Mouse (Mus musculus): ENCODE measurements around the gene Mrpl9. TPM values are rescaled to one million over a fixed set of nuclear protein-coding genes. Genes with fewer than 3 reads are reported as not detected.

Mrpl9 gene
- polyA plus RNA-seq (2017; shearing (Covaris generic)) = 10 to 100 TPM; 52.3 to 63.6 TPM

DNA sequence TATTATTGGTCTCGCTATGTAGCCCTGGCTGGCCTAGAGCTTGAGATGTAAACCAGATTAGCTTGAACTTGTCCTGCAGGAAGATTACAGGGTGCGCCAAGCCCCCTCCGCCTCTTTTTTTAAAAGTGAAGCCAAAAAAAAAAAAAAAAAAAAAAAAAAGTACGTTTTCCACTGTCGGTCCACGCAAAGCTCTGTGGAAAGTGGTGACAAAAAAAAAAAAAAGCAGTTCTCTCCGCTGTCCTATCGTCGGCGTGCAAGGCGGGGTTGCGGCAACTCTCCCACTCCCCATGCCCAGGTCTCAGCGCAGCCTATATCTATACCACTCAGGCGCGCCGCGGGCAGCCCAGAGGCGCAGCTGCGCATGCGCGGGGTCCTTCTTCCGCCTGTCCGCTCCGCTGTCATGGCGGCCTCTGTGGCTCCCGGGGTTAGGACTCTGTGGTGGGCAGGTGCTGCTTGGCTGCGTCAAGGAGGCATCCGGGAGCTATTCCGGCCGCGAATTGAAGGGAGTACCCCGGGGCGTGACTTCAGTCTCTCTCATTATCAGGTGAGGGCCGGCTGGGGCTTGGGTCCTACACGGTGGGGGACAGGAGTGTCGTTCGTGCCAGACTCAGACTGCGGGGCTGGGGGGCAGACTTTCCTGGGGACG, at the start of gene Mrpl9:
Gene Mrpl9 (plus strand): TSS at position 368 of the 646 bp plus-strand sequence.
- peak; percentile 87 for ATAC-seq

DNA sequence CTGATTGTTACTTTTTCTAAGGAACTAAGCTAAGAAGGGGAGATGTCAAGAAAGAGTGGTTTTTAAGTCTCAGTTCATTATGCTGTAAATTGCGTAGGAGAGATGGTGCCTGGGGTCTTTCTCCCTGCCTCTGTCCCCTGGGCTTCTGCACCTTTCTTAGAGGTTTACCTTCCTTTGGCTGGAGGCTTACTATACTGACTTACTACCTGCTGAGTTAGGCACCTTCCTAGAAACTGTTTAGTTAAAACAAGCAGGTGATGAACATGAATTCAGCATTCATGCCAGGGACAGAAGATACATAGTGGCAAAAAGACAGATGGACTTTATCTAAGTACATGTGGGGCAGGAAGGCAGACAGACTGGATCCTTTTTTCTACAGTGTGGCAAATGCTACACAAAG, 46.8 kb upstream of the Mrpl9 start:
- ATAC-seq = no peak

- ATAC-seq = no peak
Observed at GRCm38 (mm10) chr3:94396851-94397250, 46.3 kb upstream of the Mrpl9 start.

- no peak for ATAC-seq
Observed at GRCm38 (mm10) chr3:94398217-94398616, 44.9 kb upstream of the Mrpl9 start, which contains the start of gene Lingo4. TSS of gene Lingo4 (plus strand) at chr3:94398517.

GRCm38 (mm10) chr3:94398943-94399481, 44.1 kb upstream of the Mrpl9 start:
- ATAC-seq = no peak

GRCm38 (mm10) chr3:94399663-94400310, 43.3 kb upstream of the Mrpl9 start:
- ATAC-seq = no peak

DNA sequence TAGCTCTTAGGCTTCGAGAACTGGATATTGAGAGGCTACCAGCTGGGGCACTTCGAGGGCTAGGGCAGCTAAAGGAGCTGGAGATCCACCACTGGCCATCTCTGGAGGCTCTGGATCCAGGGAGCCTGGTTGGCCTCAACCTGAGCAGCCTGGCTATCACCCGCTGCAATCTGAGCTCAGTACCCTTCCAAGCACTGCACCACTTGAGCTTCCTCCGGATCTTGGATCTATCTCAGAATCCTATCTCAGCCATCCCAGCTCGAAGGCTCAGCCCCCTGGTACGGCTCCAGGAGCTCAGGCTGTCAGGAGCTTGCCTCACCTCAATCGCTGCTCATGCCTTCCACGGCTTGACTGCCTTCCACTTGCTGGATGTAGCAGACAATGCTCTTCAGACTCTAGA, 40.7 kb upstream of the Mrpl9 start:
- no peak for ATAC-seq

DNA sequence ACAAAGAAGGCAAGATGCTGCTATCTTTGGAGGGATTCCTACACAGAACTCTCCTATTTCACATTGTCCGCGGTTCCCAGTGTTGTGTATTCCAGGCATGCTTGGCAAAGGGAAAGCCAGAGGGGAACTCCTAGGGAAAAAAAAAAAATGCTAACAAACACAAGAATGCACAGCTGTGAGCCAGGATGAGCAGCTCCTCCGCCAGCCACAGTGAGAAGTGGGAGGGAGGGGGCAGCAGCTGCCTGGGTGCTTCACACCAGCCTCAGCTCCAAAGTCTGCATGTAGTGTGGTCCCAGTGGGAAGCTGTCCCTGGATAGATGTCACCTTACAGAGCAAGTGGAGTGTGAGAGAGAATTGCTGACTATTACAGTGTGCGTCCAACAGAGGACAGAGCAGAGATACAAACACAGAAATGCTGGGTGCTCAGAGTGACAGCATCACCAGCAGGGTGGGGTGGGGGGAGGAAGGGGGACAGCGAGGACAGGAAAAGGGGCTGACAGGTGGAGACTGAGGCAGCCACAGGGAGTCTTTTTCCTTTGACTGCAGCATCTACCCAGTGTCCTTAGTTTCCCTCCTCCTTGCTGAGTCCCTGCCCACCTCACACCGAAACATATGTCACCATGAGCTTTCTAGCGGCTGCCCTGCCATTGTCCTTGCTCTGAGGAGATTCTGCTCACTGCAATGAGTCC, 38.6 kb upstream of the Mrpl9 start:
- no peak for ATAC-seq

DNA sequence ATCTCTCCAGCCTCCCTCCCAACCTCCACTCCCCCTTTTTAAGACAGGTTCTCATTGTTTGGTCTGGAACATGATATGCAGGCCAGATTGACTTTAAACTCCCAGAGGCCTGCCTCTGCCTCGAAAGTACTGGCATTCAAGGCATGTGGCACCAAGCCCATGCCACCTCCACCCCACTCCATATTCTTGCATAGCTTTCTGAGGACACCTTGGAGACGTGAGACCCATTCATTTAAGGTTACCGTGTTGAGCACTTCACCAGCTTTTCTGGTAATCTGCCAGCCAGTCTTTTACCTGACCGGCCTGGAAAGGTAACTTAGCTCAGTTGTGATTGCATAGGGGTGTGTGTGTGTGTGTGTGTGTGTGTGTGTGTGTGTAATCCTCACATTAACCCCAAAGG, 37.6 kb upstream of the Mrpl9 start:
- ATAC-seq = no peak

GRCm38 (mm10) chr3:94412530-94412929, 30.6 kb upstream of the Mrpl9 start:
- ATAC-seq = peak; percentile 2

DNA sequence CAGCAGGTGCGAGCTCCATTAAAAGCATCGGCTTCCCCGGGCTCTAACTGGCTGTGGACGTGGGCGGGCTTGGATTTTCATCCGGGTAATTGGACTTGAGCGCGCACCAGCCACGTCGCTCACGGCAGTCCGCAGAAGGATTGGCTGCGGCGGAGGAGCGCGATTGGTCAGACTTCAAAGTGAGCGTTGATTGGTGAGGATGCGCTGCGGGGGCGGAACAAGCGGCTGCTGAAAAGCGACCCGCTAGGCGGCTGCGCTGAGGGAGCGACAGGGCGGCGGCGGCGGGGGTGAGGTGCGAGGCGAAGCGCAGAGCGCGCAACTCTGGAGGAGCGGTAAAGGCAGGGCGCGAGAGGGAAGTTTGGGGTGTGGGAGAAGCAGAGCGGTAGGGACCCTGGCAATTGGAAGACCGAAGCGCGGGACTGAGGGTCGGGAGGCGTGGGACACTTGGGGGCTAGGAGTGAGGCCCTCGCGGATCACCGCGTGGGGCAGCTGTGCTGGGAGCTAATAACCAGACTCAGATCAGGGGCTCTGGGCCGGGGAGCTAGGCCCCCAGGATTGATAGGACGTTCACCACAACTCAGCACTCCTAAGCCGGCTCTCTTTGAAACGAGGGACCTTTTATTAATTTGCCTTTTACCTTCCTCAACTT, 30.0 kb upstream of the Mrpl9 start, which contains the start of gene Tdrkh:
Gene Tdrkh (plus strand): TSS at position 243 of the 649 bp plus-strand sequence.
- ATAC-seq = peak; percentile 98

GRCm38 (mm10) chr3:94430980-94431379, 12.1 kb upstream of the Mrpl9 start:
- no peak for ATAC-seq

GRCm38 (mm10) chr3:94434305-94434704, 8.8 kb upstream of the Mrpl9 start:
- no peak for ATAC-seq

GRCm38 (mm10) chr3:94436420-94436819, 6.7 kb upstream of the Mrpl9 start:
- ATAC-seq = no peak

DNA sequence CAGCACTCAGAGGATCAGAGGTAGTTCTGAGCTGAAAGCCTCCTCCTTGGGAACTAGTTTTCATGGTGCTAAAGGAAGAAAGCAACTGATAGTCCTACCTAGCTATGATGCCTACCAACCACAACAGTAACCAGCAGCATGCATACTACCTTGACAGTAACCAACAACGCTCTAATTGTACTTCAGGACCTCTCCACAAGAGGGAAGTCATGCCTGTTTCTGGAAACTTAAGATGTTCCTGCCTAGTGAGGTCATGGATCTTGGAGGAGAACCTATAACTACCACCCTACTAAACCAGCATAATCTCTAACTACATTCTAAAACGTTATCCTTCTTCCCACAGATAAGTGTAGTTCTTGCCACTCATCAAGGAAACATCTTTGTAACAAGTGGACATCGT, 1.9 kb upstream of the Mrpl9 start:
- ATAC-seq = no peak

- ATAC-seq = peak; percentile 46
Observed at GRCm38 (mm10) chr3:94443597-94443964, 463 bp downstream of the Mrpl9 start, which contains the start of gene Oaz3. TSS of gene Oaz3 (minus strand) at chr3:94443915.

DNA sequence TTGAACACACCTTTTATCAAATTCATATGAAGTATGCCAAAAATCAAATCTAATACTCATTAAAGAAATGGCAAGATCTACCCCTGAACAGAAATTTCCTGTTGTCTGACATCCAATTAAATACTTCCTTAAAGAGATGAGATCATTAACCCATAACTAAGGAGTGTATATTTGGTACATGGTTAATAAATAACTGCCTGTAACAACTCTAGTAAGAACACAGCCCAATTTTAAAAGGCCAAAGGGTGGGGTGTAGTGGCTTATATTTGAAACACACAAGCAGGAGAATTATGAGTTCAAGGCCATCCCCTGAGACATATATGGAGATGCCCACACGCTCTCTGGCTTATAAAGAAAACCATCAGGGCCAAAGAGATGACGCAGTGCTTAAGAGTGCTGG, 6.3 kb downstream of the Mrpl9 start:
- no peak for ATAC-seq

DNA sequence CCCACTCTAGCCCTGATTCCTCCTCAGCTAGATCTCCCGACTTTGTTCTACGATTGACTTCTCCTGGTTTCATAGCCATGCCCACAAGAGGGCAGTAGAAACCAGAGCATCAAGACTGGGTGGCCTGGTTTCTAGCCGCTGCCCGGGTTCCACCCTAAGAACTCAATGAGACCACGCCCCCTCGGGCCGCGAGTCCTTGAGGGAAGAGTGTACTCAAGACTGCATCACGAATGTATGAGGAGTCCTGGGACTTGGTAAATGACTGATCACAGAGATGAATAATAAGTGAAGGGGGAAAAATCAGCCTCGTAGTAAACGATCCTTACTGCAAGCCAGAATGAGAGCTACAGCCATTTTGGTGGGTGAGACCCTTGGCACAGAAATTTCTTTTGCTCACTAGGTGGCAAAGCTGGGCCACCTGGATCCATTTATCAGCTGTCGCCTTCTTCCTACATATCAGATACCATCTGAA, 13.4 kb downstream of the Mrpl9 start:
- ATAC-seq = peak; percentile 81

GRCm38 (mm10) chr3:94457055-94457454, 13.9 kb downstream of the Mrpl9 start:
- ATAC-seq = no peak

GRCm38 (mm10) chr3:94459834-94460233, 16.7 kb downstream of the Mrpl9 start:
- ATAC-seq = no peak

- no peak for ATAC-seq
Observed at GRCm38 (mm10) chr3:94463926-94464578, 20.9 kb downstream of the Mrpl9 start.

All from activated CD4-positive, CD25-positive, alpha-beta regulatory T cell, adult 4 months (primary cell).